Mouse (Mus musculus) gastrocnemius, postnatal 25 days (tissue): ENCODE data around the gene Tmem205. TPM values are rescaled to one million over a fixed set of nuclear protein-coding genes. Genes with fewer than 3 reads are reported as not detected.
A peak's percentile ranks its signal among the peaks of the same experiment; 100 is the strongest.

Experiments
- DNase-seq: peaks from one replicate; pipeline ENCODE4 v3.0.0; 2022
- total RNA-seq, 2 experiments: library from RNA; stranded (reverse); gene quantifications; 1 replicate in 1 of 2; 2 replicates in 1 of 2; pipeline ENCODE4 v1.2.3; 2021

The Tmem205 gene
- total RNA-seq, 2 experiments from 2014 or later, result 8.6 to 14.6 TPM

- DNase-seq, result no peak
Measured at GRCm38 (mm10) chr9:21944267-21944666, 16.9 kb upstream of the Tmem205 start.

DNA sequence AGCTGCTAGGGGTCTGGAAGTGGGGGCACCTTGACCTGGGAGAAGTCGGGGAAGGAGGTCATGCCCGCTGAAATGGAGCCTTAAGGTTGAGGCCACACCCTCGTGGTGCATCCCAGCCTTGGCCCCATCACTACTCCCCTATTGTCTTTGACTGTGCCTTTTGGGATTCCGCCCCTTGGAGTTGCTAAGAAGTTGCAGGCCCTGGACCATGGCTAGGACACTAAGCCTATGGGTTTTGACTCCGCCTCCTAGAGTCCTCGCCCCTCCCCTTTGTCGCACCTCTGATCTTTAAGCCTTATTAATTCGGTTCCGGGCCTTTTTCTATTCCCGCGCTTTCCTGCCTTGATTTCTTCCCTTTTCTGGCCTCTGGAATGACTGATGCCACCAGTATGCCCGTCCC is 16.3 kb upstream of the Tmem205 start:
- DNase-seq, result no peak

GRCm38 (mm10) chr9:21943046-21943445 is 15.7 kb upstream of the Tmem205 start:
- no peak for DNase-seq

- no peak for DNase-seq
Measured at GRCm38 (mm10) chr9:21938234-21938855, 11.0 kb upstream of the Tmem205 start.

GRCm38 (mm10) chr9:21937711-21938175 is 10.4 kb upstream of the Tmem205 start:
- DNase-seq, result no peak

DNA sequence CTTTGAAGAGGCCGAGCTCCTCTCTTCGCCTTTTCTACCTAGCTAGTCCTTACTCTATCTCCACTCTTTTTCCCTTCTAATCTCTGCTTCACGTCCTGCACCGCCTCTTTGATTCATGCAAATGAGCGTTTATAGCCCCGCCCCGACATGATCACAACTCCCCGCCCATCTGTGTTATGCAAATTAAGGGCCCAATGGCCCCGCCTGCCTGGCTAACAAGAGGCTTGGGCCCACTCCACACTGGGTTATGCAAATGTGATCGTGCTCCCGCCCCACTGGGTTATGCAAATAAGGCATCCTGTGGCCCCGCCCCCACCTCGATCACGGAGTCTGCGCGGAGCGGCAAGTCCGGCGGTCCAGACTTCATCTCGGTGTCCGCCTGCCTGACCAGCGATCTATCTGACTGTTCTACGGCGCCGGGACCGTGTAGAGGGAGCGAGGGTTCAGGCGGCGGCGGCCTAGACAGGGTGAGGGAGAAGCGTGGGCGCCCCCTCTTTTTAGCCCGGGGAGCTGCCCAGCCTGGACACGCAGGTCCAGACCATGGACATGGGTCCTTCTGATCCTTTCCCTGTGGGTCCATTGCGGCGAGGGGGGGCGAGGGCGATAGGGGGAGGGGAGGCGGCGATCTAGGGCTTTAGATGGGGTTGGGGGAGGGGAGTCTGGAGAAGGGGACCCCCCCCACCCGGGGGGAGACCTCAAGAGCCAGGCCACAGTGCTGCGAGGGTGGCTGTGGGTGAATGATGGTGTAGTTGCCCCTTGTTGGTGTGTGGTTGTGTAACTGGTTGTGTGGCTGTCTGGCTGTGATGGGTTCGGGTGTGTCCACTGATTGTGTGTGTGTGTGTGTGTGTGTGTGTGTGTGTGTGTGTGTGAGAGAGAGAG is 9.6 kb upstream of the Tmem205 start, which contains the start of gene Plppr2:
Gene Plppr2, plus strand, starts transcription at position 342 of the 879 bp plus-strand sequence.
- peak; percentile 92 for DNase-seq

GRCm38 (mm10) chr9:21935466-21936131 is 8.2 kb upstream of the Tmem205 start:
- DNase-seq, result no peak

DNA sequence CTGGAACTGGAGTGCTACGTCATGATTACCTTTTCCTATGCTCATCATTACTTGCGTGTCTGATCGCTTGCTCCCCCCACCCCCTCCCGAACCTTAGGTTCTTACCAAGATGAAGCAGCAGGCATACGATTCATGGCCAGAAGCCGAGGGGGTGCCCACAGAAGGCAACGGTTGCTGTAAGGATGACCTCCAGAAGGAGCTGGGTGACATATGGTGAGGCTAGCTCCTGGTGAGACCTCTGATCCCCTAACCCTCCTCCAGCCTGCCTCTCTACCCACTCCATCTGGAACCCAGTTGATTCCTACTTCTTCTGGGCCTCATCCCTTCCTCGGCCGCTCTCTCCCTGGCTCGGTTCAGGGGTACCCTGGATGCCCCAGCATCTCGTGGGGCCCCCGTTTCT is 6.7 kb upstream of the Tmem205 start:
- no peak for DNase-seq

DNA sequence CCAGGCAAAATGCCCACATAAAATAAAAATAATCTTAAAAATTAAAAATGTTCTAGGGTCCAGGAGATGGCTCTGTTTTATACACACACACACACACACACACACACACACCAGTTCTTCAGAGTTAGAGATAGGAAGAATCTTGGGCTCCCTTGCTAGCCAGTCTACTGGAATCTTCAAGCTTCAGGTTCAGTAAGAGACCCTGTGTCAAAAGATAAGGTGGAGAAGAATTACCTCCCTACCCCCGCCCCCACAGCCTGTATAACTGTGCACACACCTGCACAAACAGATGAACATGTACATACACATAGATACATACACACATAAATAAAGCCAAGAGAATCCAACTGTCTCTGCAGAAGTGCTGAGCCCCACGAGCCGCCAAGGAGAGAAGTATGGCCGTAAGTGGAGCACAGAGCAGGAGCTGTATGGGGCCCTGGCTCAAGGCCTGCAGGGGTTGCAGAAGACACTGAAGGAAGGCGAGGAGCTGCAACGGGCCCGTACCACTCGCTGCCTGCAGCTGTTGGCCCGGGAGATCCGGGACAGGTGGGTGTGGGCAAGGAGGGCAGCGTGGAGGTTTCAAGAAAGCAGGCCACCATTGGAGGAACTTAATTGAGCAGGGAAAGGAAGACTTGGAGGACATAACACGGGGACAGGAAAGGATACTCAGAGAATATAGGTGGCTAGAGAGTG is 5.2 kb upstream of the Tmem205 start:
- no peak for DNase-seq

GRCm38 (mm10) chr9:21932006-21932405 is 4.7 kb upstream of the Tmem205 start:
- no peak for DNase-seq

DNA sequence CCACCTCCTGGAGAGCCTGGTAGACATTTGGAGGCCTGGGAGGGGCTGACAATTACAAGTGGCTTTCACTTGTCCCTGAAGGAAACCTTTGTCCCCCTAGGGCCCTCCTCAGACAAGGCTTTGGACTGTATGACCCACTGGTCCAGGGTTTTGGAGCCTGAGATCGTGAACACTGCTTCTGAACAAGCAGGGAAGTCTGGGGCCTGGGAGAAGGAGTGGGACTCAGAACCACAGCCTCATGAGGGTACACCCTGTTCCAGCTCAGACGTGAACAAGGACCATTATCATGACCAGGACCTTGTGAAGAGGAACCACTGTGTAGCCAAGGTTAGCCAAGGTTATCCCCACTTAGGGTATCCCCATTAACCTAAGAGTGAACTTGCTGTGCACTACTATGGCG is 1.9 kb upstream of the Tmem205 start:
- no peak for DNase-seq

GRCm38 (mm10) chr9:21926784-21927183 is 572 bp downstream of the Tmem205 start:
- no peak for DNase-seq

- no peak for DNase-seq
Measured at GRCm38 (mm10) chr9:21926155-21926554, 1.2 kb downstream of the Tmem205 start.

DNA sequence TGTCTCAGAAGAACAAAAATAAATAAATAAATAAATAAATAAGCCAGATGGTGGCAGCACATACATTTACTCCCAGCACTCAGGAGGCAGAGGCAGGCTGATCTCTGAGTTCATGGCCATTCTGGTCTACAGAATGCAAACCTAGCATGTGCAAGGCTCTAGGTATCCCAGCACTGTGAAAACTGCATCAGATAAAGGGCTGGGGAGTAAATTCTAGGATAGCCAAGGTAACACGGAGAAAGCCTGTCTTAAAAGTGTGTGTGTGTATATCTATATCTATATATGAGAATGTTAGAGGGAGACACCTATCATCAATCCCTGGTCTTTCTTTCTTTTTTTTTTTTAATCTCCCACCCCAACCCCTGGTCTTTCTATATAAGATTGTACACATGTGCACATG is 1.9 kb downstream of the Tmem205 start:
- no peak for DNase-seq

DNA sequence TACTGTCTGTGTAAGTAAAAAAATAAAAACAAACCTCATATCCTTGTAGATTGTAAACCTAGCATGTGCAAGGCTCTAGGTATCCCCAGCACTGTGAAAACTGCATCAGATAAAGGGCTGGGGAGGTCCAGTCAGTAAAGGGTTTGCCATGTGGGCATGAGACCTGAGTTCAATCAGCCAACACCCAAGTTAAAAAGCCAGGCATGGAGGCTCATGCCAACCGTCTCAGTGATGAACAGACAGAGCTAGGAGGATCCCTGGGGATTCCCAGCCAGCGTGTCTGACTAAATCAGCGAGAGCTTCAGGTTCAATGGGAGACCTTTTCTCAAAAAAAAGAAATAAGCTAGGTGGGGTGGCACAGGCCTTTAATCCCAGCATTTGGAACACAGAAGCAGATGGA is 2.3 kb downstream of the Tmem205 start:
- DNase-seq, result no peak

DNA sequence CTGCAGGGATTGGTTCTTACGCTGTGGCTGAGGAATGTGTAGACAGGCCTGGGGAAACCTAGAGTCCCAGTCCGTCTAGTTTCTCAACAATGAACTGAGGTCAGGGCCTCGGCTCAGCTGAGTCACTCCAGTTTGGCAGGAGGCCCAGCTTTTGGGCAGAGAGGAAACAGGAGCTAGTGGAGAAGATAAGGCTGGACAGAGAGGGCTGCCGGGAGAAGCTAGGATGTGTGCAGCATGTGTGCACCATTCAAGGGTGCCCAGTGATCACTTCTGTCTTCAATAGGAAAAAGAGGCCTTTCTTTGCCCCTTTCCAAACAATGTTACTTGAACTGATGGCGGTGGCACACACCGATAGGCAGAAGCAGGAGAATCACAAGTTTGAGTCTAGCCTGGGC is 3.3 kb downstream of the Tmem205 start:
- DNase-seq, result peak; percentile 83

GRCm38 (mm10) chr9:21923490-21924098 is 3.8 kb downstream of the Tmem205 start:
- no peak for DNase-seq

DNA sequence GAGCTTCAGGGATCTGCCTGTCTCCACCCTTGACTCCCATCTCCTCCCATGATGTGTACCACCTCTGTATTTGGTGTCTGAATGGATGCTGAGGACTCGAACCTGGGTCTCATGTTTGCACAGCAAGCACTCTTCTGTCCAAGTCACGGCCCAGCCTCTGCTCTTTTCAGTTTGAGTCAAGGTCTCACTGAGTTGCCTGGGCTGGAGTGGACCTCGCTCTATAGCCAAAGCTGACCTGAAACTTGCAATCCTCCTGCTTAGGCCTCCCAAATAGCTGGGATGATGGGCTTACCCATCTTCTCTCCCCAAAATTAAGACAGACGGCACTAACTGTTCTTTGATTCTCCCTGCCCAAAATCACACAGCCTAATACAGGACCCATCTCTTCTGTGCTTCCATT is 4.3 kb downstream of the Tmem205 start:
- no peak for DNase-seq

DNA sequence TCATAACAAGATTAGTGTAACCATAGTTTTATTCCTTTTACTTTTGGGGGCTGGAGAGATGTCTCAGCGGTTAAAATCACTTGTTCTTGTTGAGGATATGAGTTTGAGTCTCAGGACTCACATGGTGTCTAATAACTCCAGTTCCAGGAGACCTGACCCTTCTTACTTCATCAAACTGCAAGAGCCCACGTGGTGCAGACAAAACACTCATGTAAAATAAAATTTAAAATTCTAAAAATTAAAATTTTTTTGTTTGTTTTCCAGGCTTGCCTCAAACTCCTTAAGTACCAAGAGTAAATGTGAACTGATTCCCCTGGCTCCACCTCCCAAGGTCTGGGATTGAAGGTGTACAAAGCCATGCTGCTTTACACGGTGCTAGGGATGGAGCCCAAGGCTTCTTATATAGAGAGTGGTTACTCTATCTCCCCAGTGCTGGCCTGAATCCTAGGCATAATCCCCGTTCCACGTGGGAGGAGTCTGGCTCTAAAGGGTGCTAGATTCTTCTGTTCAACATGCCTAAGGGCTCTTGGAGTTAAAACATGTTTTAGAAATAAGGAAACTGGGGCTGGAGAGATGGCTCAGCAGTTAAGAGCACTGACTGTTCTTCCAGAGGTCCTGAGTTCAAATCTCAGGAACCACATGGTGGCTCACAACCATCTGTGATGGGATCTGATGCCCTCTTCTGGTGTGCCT is 8.5 kb downstream of the Tmem205 start:
- no peak for DNase-seq

- DNase-seq, result peak; percentile 93
Measured at GRCm38 (mm10) chr9:21918035-21918592, 9.2 kb downstream of the Tmem205 start, which contains the start of gene Rab3d. Gene Rab3d (minus strand): TSS chr9:21918192.
